Mouse (Mus musculus) bone marrow macrophage, adult 2 months (primary cell): ENCODE measurements around the gene Mrpl58.

Source experiments
- CTCF ChIP-seq: IDR thresholded peaks from 2 replicates; pipeline ENCODE4 v1.5.1; 2012; ENCODE audit warnings: low read depth, mild to moderate bottlenecking, low read length, moderate library complexity
- POLR2A ChIP-seq: IDR thresholded peaks from 2 replicates; pipeline ENCODE4 v1.6.1; 2012; ENCODE audit warnings: mild to moderate bottlenecking, low read depth, low read length, borderline replicate concordance

DNA sequence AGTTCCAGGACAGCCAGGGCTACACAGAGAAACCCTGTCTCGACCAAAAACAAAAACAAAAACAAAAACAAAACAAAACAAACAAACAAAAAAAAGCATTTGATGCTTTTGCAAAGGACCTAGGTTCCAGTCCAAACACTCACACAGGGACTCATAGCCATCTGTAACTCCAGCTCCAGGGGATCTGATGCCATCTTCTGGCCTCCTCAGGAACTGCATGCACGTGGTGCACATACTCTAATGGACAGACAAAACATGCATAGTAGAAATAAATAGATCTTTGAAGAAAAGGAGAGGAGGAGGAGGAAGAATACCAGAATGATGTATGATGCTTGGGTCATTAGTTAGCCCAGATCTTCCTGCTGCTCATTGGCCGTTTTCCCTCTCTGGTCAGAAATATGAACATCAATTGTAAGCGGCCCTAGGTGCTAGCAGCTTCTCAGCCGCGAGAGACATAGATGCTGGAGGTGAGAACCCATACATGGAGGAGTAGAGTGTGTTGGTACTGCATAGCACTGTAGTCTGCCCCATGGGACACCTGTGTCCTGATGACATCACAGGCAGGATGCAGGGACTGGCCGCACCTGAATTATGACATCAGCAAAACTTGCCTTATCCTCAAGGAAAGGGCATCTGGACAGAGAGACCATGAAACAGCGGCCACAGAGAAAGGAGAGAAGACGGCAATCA is 36.5 kb downstream of the Mrpl58 start, which contains the start of gene Trim80:
- TF ChIP-seq CTCF, result peak; percentile 27; the same call in 1 of the 2 replicates
- TF ChIP-seq POLR2A, result no peak
